Mouse (Mus musculus) B cell, adult 67 days (primary cell): Measurements from ENCODE around the gene Gas2. TPM values are rescaled to one million over a fixed set of nuclear protein-coding genes. Genes with fewer than 3 reads are reported as not detected.

ENCODE experiments used
- total RNA-seq, 2 experiments: library from RNA; stranded (reverse); gene quantifications; 4 replicates each; pipeline ENCODE4 v1.2.4; 2023

Gene Gas2
- total RNA-seq, result 10 to 100 TPM in 1 of 2 experiments, 1 to 10 TPM in 1; 7.2 to 10.4 TPM

GRCm38 (mm10) chr7:51861250-51862096 lies at the start of gene Gas2:
Gas2 (plus strand) TSS chr7:51862015.

GRCm38 (mm10) chr7:51862097-51862492 lies 280 bp downstream of the Gas2 start, which contains the start of gene Fancf:
Fancf (minus strand) TSS chr7:51862267.

GRCm38 (mm10) chr7:52005511-52006295 lies 143.9 kb downstream of the Gas2 start, which contains the start of gene Svip:
Svip (minus strand) TSS chr7:52006018.

DNA sequence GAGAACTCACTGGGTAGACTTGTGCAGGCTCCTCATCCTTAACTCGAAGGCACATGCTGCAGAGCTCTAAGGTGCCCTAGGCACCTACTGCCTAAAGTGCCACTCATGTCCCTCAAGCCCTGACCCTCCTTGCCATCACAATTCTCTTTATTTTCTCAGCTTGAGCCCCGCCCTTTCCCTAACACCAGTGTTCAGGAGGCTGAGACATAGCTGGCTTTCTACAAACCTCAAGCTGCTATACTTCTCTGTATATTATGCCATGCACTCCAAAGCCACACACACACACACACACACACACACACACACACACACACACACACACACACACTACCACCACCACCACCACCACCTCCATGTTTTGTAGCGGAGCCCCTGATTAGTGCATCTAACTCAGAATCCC lies 153.8 kb downstream of the Gas2 start, which contains the start of gene 1700015G11Rik:
1700015G11Rik (minus strand) TSS at position 101 of the 400 bp plus-strand sequence.

Other genes with a start within 250 kb of the Gas2 start
- gene Slc17a6, start 240.0 kb upstream of the Gas2 start, total RNA-seq, result not detected
- 1 to 10 TPM; 4.8 to 7.0 TPM for gene Fancf, start 252 bp downstream of the Gas2 start, total RNA-seq
- 1 to 10 TPM in 1 of 2 experiments, under 1 TPM in 1; 0.70 to 1.1 TPM for gene Svip, start 144.0 kb downstream of the Gas2 start, total RNA-seq
- not detected for gene 1700015G11Rik, start 153.7 kb downstream of the Gas2 start, total RNA-seq